Mouse (Mus musculus) G1E (cell line): ENCODE measurements around the gene Ptpn11. TPM values are rescaled to one million over a fixed set of nuclear protein-coding genes. Genes with fewer than 3 reads are reported as not detected.

Source experiments
- ATAC-seq: 2 replicates; pipeline ENCODE4 v1.8.0; 2016; ENCODE audit warnings: mild to moderate bottlenecking; ENCODE audit not compliant: insufficient number of reproducible peaks, poor library complexity, low FRiP score, severe bottlenecking; ENCODE audit errors: extremely low read depth
- DNase-seq: peaks from one replicate; pipeline ENCODE4 v3.0.0; 2012; ENCODE audit warnings: low spot score
- H3K27me3 ChIP-seq: 2 replicates; pipeline ENCODE4 v1.6.1; 2012; ENCODE audit warnings: mild to moderate bottlenecking, low read length, inconsistent platforms; ENCODE audit not compliant: insufficient read depth
- H3K36me3 ChIP-seq: replicated peaks from 2 replicates; pipeline ENCODE3; 2012; ENCODE audit warnings: mild to moderate bottlenecking, inconsistent platforms
- H3K4me1 ChIP-seq: 2 replicates; pipeline ENCODE4 v1.6.1; 2012; ENCODE audit warnings: low read depth, low read length, inconsistent platforms, mixed read lengths; ENCODE audit not compliant: insufficient read depth
- H3K4me3 ChIP-seq: 2 replicates; pipeline ENCODE4 v1.5.1; 2012; ENCODE audit warnings: low read depth, mild to moderate bottlenecking, inconsistent platforms, low read length, moderate library complexity, mixed read lengths
- H3K9me3 ChIP-seq: replicated peaks from 2 replicates; pipeline ENCODE4 v1.6.1; 2012; ENCODE audit warnings: inconsistent platforms
- CTCF ChIP-seq: IDR thresholded peaks from 2 replicates; pipeline ENCODE4 v1.5.1; 2012; ENCODE audit warnings: low read depth, low read length, inconsistent platforms, mixed read lengths
- GATA1 ChIP-seq: IDR thresholded peaks from 2 replicates; pipeline ENCODE4 v1.6.1; 2012; ENCODE audit warnings: borderline replicate concordance, low read length, inconsistent platforms, mixed read lengths
- GATA2 ChIP-seq: IDR thresholded peaks from 2 replicates; pipeline ENCODE4 v1.6.1; 2012; ENCODE audit warnings: low read depth, low read length, inconsistent platforms, borderline replicate concordance
- POLR2AphosphoS5 ChIP-seq: IDR thresholded peaks from 2 replicates; pipeline ENCODE4 v1.6.1; 2012; ENCODE audit warnings: low read depth, low read length, inconsistent platforms; ENCODE audit not compliant: insufficient replicate concordance
- TAL1 ChIP-seq: conservative IDR thresholded peaks from 2 replicates; pipeline ENCODE4 v1.6.1; 2012; ENCODE audit warnings: low read depth, low read length, inconsistent platforms, mixed read lengths
- polyA plus RNA-seq: library from polyadenylated mRNA; stranded (reverse); fragments of >175 nt; gene quantifications from 2 replicates; pipeline ENCODE4 v1.2.3, GENCODE M21; 2012
- total RNA-seq, 2 experiments: library from RNA; stranded (forward) in 1 of 2; stranded (reverse) in 1 of 2; fragments of 200-1000 nt in 1 of 2; fragments of >200 nt in 1 of 2; fragmentation: Nextera tagmentation in 1 of 2; gene quantifications; 2 replicates each; pipeline ENCODE4 v1.2.3; 2014 to 2017

Gene Ptpn11
- total and polyA plus RNA-seq, 3 experiments, result 28.6 to 43.0 (median 28.8) TPM

- Histone ChIP-seq H3K27me3 (no peaks in the 10 kb centered on the region), H3K9me3 (no peaks in the 10 kb centered on the region), H3K36me3 (no peaks in the 10 kb centered on the region), H3K4me3 (no peak overlapping the region), H3K4me1 (peaks cover 39% of the 10 kb centered on the region)
- no peak for DNase-seq
- no peak for TF ChIP-seq POLR2AphosphoS5
- TF ChIP-seq GATA2, result no peak
- no peak for TF ChIP-seq CTCF
- TF ChIP-seq TAL1, result no peak
- TF ChIP-seq GATA1, result no peak
- ATAC-seq, result no peak
Observed at GRCm38 (mm10) chr5:121198376-121198775, 7.2 kb upstream of the Ptpn11 start.

- Histone ChIP-seq H3K4me1 (peaks cover 41% of the 10 kb centered on the region), H3K27me3 (no peaks in the 10 kb centered on the region), H3K4me3 (no peak overlapping the region), H3K9me3 (no peaks in the 10 kb centered on the region), H3K36me3 (no peaks in the 10 kb centered on the region)
- TF ChIP-seq GATA1 (no peak), TAL1 (no peak), CTCF (no peak), GATA2 (no peak), POLR2AphosphoS5 (no peak)
- ATAC-seq (no peak), DNase-seq (no peak)
Observed at GRCm38 (mm10) chr5:121197337-121197736, 6.1 kb upstream of the Ptpn11 start.

GRCm38 (mm10) chr5:121196764-121197163, 5.6 kb upstream of the Ptpn11 start:
- no peaks in the 10 kb centered on the region for H3K27me3 ChIP-seq
- TF ChIP-seq GATA1 (no peak), CTCF (no peak), GATA2 (no peak), POLR2AphosphoS5 (no peak)
- peaks cover 43% of the 10 kb centered on the region for H3K4me1 ChIP-seq
- no peak for ATAC-seq
- no peaks in the 10 kb centered on the region for H3K36me3 ChIP-seq
- no peak overlapping the region for H3K4me3 ChIP-seq
- no peaks in the 10 kb centered on the region for H3K9me3 ChIP-seq
- no peak for DNase-seq

- Histone ChIP-seq H3K27me3 (no peaks in the 10 kb centered on the region), H3K4me1 (peaks cover 51% of the 10 kb centered on the region), H3K4me3 (no peak overlapping the region), H3K36me3 (peaks cover 3% of the 10 kb centered on the region), H3K9me3 (no peaks in the 10 kb centered on the region)
- no peak for ATAC-seq
- no peak for DNase-seq
- TF ChIP-seq TAL1 (no peak), GATA2 (no peak), POLR2AphosphoS5 (no peak), GATA1 (no peak), CTCF (no peak)
Observed at GRCm38 (mm10) chr5:121194173-121194572, 3.0 kb upstream of the Ptpn11 start.

GRCm38 (mm10) chr5:121191584-121191906, 348 bp upstream of the Ptpn11 start:
- ATAC-seq (no peak), DNase-seq (no peak)
- Histone ChIP-seq H3K4me1 (peaks cover 50% of the 10 kb centered on the region), H3K9me3 (no peaks in the 10 kb centered on the region), H3K36me3 (peaks cover 24% of the 10 kb centered on the region), H3K27me3 (no peaks in the 10 kb centered on the region), H3K4me3 (peak overlapping the region; percentile 92)
- TF ChIP-seq TAL1 (no peak), GATA2 (no peak), GATA1 (no peak), POLR2AphosphoS5 (no peak), CTCF (no peak)

GRCm38 (mm10) chr5:121190210-121190835, 874 bp downstream of the Ptpn11 start:
- Histone ChIP-seq H3K9me3 (no peaks in the 10 kb centered on the region), H3K4me1 (peaks cover 60% of the 10 kb centered on the region), H3K36me3 (peaks cover 35% of the 10 kb centered on the region), H3K27me3 (no peaks in the 10 kb centered on the region), H3K4me3 (peak overlapping the region; percentile 92)
- no peak for TF ChIP-seq GATA1
- no peak for TF ChIP-seq GATA2
- TF ChIP-seq CTCF, result no peak
- TF ChIP-seq POLR2AphosphoS5, result no peak
- no peak for TF ChIP-seq TAL1
- no peak for ATAC-seq
- DNase-seq, result no peak

GRCm38 (mm10) chr5:121189182-121189581, 2.0 kb downstream of the Ptpn11 start:
- H3K9me3 ChIP-seq, result no peaks in the 10 kb centered on the region
- peaks cover 67% of the 10 kb centered on the region for H3K4me1 ChIP-seq
- DNase-seq, result no peak
- peaks cover 46% of the 10 kb centered on the region for H3K36me3 ChIP-seq
- TF ChIP-seq TAL1 (no peak), GATA1 (no peak), POLR2AphosphoS5 (no peak), CTCF (no peak), GATA2 (no peak)
- ATAC-seq, result no peak
- H3K4me3 ChIP-seq, result peak overlapping the region; percentile 14; the same call in 1 of the 2 replicates
- H3K27me3 ChIP-seq, result no peaks in the 10 kb centered on the region
